Mouse (Mus musculus): ENCODE data around the gene Nme7. TPM values are rescaled to one million over a fixed set of nuclear protein-coding genes. Genes with fewer than 3 reads are reported as not detected.

The Nme7 gene
- total and polyA plus RNA-seq, 3 experiments = 2.1 to 3.7 (median 3.6) TPM

GRCm38 (mm10) chr1:164392176-164392575 lies 88.3 kb downstream of the Nme7 start:
- intact Hi-C loops (cut with DNase I) = no loop called here
- Histone ChIP-seq H3K4me1 (ENCODE audit: control insufficient read depth, insufficient read depth, low read length) (no peaks in the 10 kb centered on the region; the same call in 1 of the 2 replicates), H3K27me3 (ENCODE audit: control insufficient read depth, insufficient read depth, low read length) (no peaks in the 10 kb centered on the region), H3K79me2 (replicated peaks; ENCODE audit: control insufficient read depth, insufficient read depth, low read length) (no peaks in the 10 kb centered on the region), H3K9ac (ENCODE audit: low read depth, low read length) (no peak overlapping the region), H3K4me3 (no peak overlapping the region), H3K36me3 (ENCODE audit: control insufficient read depth, insufficient read depth, low read length) (no peaks in the 10 kb centered on the region), H3K27ac (no peak overlapping the region)
- peak in 1 of 2 experiments; percentile 10 for DNase-seq
- 34% methylated on average over 3 of the region's 3 CpGs for WGBS
- TF ChIP-seq POLR2A (IDR thresholded peaks at IDR 0.05; ENCODE audit: insufficient read depth, low read depth, low read length) (no peak), EP300 (IDR thresholded peaks at IDR 0.05; ENCODE audit: insufficient read depth, low read depth, low read length) (no peak), CTCF (IDR thresholded peaks at IDR 0.05) (no peak)

- H3K79me2 ChIP-seq (replicated peaks; ENCODE audit: control insufficient read depth, insufficient read depth, low read length) = no peaks in the 10 kb centered on the region
- H3K36me3 ChIP-seq (ENCODE audit: control insufficient read depth, insufficient read depth, low read length) = no peaks in the 10 kb centered on the region
- no peaks in the 10 kb centered on the region for H3K27me3 ChIP-seq (ENCODE audit: control insufficient read depth, insufficient read depth, low read length)
- intact Hi-C loops (cut with DNase I) = no loop called here
- 81% methylated on average over 6 of the region's 6 CpGs for WGBS
- no peak for TF ChIP-seq POLR2A (IDR thresholded peaks at IDR 0.05; ENCODE audit: insufficient read depth, low read depth, low read length)
- no peak for TF ChIP-seq EP300 (IDR thresholded peaks at IDR 0.05; ENCODE audit: insufficient read depth, low read depth, low read length)
- TF ChIP-seq CTCF (IDR thresholded peaks at IDR 0.05) = no peak
- no peak overlapping the region for H3K9ac ChIP-seq (ENCODE audit: low read depth, low read length)
- no peak for DNase-seq
- no peaks in the 10 kb centered on the region; the same call in 1 of the 2 replicates for H3K4me1 ChIP-seq (ENCODE audit: control insufficient read depth, insufficient read depth, low read length)
- no peak overlapping the region for H3K27ac ChIP-seq
- H3K4me3 ChIP-seq = no peak overlapping the region
These were observed 91.3 kb downstream of the Nme7 start for GRCm38 (mm10) chr1:164395131-164395780.

GRCm38 (mm10) chr1:164397672-164398071 lies 93.8 kb downstream of the Nme7 start:
- DNase-seq = no peak
- no peaks in the 10 kb centered on the region for H3K79me2 ChIP-seq (replicated peaks; ENCODE audit: control insufficient read depth, insufficient read depth, low read length)
- no peak for TF ChIP-seq CTCF (IDR thresholded peaks at IDR 0.05)
- no peak for TF ChIP-seq POLR2A (IDR thresholded peaks at IDR 0.05; ENCODE audit: insufficient read depth, low read depth, low read length)
- no peak for TF ChIP-seq EP300 (IDR thresholded peaks at IDR 0.05; ENCODE audit: insufficient read depth, low read depth, low read length)
- intact Hi-C loops (cut with DNase I) = no loop called here
- H3K36me3 ChIP-seq (ENCODE audit: control insufficient read depth, insufficient read depth, low read length) = no peaks in the 10 kb centered on the region
- no peak overlapping the region for H3K9ac ChIP-seq (ENCODE audit: low read depth, low read length)
- H3K27ac ChIP-seq = no peak overlapping the region
- no peaks in the 10 kb centered on the region; the same call in 1 of the 2 replicates for H3K4me1 ChIP-seq (ENCODE audit: control insufficient read depth, insufficient read depth, low read length)
- no peaks in the 10 kb centered on the region for H3K27me3 ChIP-seq (ENCODE audit: control insufficient read depth, insufficient read depth, low read length)
- WGBS = 37% methylated on average over 4 of the region's 4 CpGs
- H3K4me3 ChIP-seq = no peak overlapping the region

GRCm38 (mm10) chr1:164399578-164399977 lies 95.7 kb downstream of the Nme7 start:
- intact Hi-C loops (cut with DNase I) = no loop called here
- Histone ChIP-seq H3K4me3 (no peak overlapping the region), H3K36me3 (ENCODE audit: control insufficient read depth, insufficient read depth, low read length) (no peaks in the 10 kb centered on the region), H3K27ac (no peak overlapping the region), H3K27me3 (ENCODE audit: control insufficient read depth, insufficient read depth, low read length) (no peaks in the 10 kb centered on the region), H3K79me2 (replicated peaks; ENCODE audit: control insufficient read depth, insufficient read depth, low read length) (no peaks in the 10 kb centered on the region), H3K4me1 (ENCODE audit: control insufficient read depth, insufficient read depth, low read length) (no peaks in the 10 kb centered on the region; the same call in 1 of the 2 replicates), H3K9ac (ENCODE audit: low read depth, low read length) (no peak overlapping the region)
- no peak for TF ChIP-seq POLR2A (IDR thresholded peaks at IDR 0.05; ENCODE audit: insufficient read depth, low read depth, low read length)
- TF ChIP-seq EP300 (IDR thresholded peaks at IDR 0.05; ENCODE audit: insufficient read depth, low read depth, low read length) = no peak
- no peak for TF ChIP-seq CTCF (IDR thresholded peaks at IDR 0.05)
- no peak for DNase-seq
- 87% methylated on average over 3 of the region's 3 CpGs for WGBS

GRCm38 (mm10) chr1:164405385-164405802 lies 101.5 kb downstream of the Nme7 start:
- peak overlapping the region; percentile 82 for H3K27ac ChIP-seq
- H3K4me1 ChIP-seq (ENCODE audit: control insufficient read depth, insufficient read depth, low read length) = peaks cover 5% of the 10 kb centered on the region; the same call in 1 of the 2 replicates
- H3K36me3 ChIP-seq (ENCODE audit: control insufficient read depth, insufficient read depth, low read length) = peaks cover 2% of the 10 kb centered on the region; the same call in 1 of the 2 replicates
- H3K79me2 ChIP-seq (replicated peaks; ENCODE audit: control insufficient read depth, insufficient read depth, low read length) = no peaks in the 10 kb centered on the region
- 0 out of 2 replicates have a peak overlapping the region, but pooled peaks have one; percentile 47 for H3K9ac ChIP-seq (ENCODE audit: low read depth, low read length)
- intact Hi-C loops (cut with DNase I) = no loop called here
- DNase-seq = peak; percentile 18 to 23
- TF ChIP-seq POLR2A (IDR thresholded peaks at IDR 0.05; ENCODE audit: insufficient read depth, low read depth, low read length) (0 out of 2 replicates have a peak, but pooled peaks have one; percentile 46), CTCF (IDR thresholded peaks at IDR 0.05) (no peak), EP300 (IDR thresholded peaks at IDR 0.05; ENCODE audit: insufficient read depth, low read depth, low read length) (no peak)
- 8% methylated on average over 5 of the region's 5 CpGs for WGBS
- no peaks in the 10 kb centered on the region for H3K27me3 ChIP-seq (ENCODE audit: control insufficient read depth, insufficient read depth, low read length)
- no peak overlapping the region for H3K4me3 ChIP-seq

- Histone ChIP-seq H3K36me3 (ENCODE audit: control insufficient read depth, insufficient read depth, low read length) (peaks cover 2% of the 10 kb centered on the region; the same call in 1 of the 2 replicates), H3K9ac (ENCODE audit: low read depth, low read length) (no peak overlapping the region), H3K4me1 (ENCODE audit: control insufficient read depth, insufficient read depth, low read length) (peaks cover 5% of the 10 kb centered on the region; the same call in 1 of the 2 replicates), H3K79me2 (replicated peaks; ENCODE audit: control insufficient read depth, insufficient read depth, low read length) (no peaks in the 10 kb centered on the region), H3K27me3 (ENCODE audit: control insufficient read depth, insufficient read depth, low read length) (no peaks in the 10 kb centered on the region), H3K4me3 (no peak overlapping the region), H3K27ac (no peak overlapping the region; the same call in 1 of the 2 replicates)
- TF ChIP-seq POLR2A (IDR thresholded peaks at IDR 0.05; ENCODE audit: insufficient read depth, low read depth, low read length) (no peak), EP300 (IDR thresholded peaks at IDR 0.05; ENCODE audit: insufficient read depth, low read depth, low read length) (no peak), CTCF (IDR thresholded peaks at IDR 0.05) (no peak)
- 72% methylated on average over 5 of the region's 5 CpGs for WGBS
- DNase-seq = no peak
- intact Hi-C loops (cut with DNase I) = no loop called here
These were observed 102.6 kb downstream of the Nme7 start for GRCm38 (mm10) chr1:164406506-164406905.
